Comparison of ENCODE assay signal across 8 mouse cellular contexts in the genomic region with DNA sequence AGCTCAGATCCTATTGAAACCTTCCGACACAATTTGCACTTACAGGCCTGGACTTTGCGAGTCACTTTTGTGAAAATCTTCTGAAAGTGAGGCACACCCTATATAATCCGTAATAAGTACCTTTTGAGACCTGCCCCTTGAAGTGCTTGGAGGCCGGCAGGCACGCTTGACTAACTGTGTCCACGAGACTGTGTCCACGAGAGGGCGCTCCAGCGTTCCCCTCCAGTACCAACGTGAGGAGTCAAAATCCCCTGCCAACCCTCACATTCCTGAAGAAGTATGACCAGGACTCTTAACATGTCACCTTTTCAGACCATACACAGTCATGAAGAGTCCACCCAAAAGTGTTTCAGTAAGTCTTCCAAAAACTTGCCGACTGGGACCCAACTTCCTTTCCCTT. TPM values are rescaled to one million over a fixed set of nuclear protein-coding genes. Genes with fewer than 3 reads are reported as not detected.
DNase-seq lines count a peak whose midpoint lies in the region; ATAC-seq lines count a peak whose summit lies in the region.

No protein-coding gene starts in this region.

- no peak overlapping the region for H3K4me3 ChIP-seq in hindbrain, embryonic 16.5 days (ENCODE audit: low read length)

- no peaks in the 10 kb centered on the region for H3K9me3 ChIP-seq in hindbrain, embryonic 16.5 days (ENCODE audit: control insufficient read depth, low read length)

- no peak overlapping the region for H3K27ac ChIP-seq in hindbrain, embryonic 16.5 days (ENCODE audit: low read depth, low read length)

- H3K9ac ChIP-seq in hindbrain, embryonic 16.5 days (ENCODE audit: low read depth, low read length): no peak overlapping the region

- DNase-seq in cerebellum, postnatal 4 days (ENCODE audit: low spot score in 2 of 2): peak; percentile 90 to 93
- peak; percentile 70 to 76 for DNase-seq in gastrocnemius, adult 8-10 months (ENCODE audit: low spot score in 2 of 2)
- peak; percentile 80 to 82 for DNase-seq in layer of hippocampus, postnatal 36 days
- peak; percentile 92 to 94 for DNase-seq in right cerebral cortex, postnatal 10 days (ENCODE audit: low spot score in 2 of 2)
- peak; percentile 77 to 82 for DNase-seq in urinary bladder, postnatal 36 days (ENCODE audit: low spot score in 2 of 2)

- no peaks in the 10 kb centered on the region for H3K27me3 ChIP-seq in hindbrain, embryonic 16.5 days (replicated peaks; ENCODE audit: control insufficient read depth, insufficient read depth, low read length)

- H3K4me1 ChIP-seq in hindbrain, embryonic 16.5 days (ENCODE audit: control insufficient read depth, insufficient read depth, low read depth, low read length): peaks cover 28% of the 10 kb centered on the region

- peak; percentile 41 for ATAC-seq in activated CD4-positive, CD25-positive, alpha-beta regulatory T cell, adult 4 months
- no peak for ATAC-seq in hindbrain, embryonic 16.5 days
- 0 out of 2 replicates have a peak, but pooled peaks have one; percentile 46 for ATAC-seq in megakaryocyte, adult 5-6 weeks (ENCODE audit: poor library complexity, severe bottlenecking)

- no peaks in the 10 kb centered on the region for H3K36me3 ChIP-seq in hindbrain, embryonic 16.5 days (ENCODE audit: control insufficient read depth, insufficient read depth, low read length)

- WGBS in hindbrain, embryonic 16.5 days: 0% methylated on average over 11 of the region's 11 CpGs

- peak overlapping the region; percentile 92 for H3K4me2 ChIP-seq in hindbrain, embryonic 16.5 days (ENCODE audit: low read length)

RNA-seq across cellular contexts. Expression of gene Mtcl1, which starts 1.6 kb away (rescaled TPM):
- not detected for polyA plus RNA-seq in activated CD4-positive, CD25-positive, alpha-beta regulatory T cell, adult 4 months (2017; shearing (Covaris generic))
- total RNA-seq in gastrocnemius, adult 8-10 months (2022): 10 to 100 TPM in 1 of 4 experiments, 1 to 10 TPM in 3; 4.8 to 10.0 (median 5.6) TPM
- 28.0 and 33.2 TPM in 2 replicates for polyA plus RNA-seq in hindbrain, embryonic 16.5 days (2015; fragmentation: Nextera tagmentation; extraction: Ambion mirVana)
- 10 to 100 TPM; 39.8 to 42.8 TPM for total RNA-seq in layer of hippocampus, postnatal 36 days (2021)
- total RNA-seq in megakaryocyte, adult 5-6 weeks (2015): not detected in 2 replicates
- total RNA-seq in megakaryocyte, adult 5-6 weeks (2017): 0.73 TPM in 1 of 2 replicates, not detected in the other
